Mouse (Mus musculus) E14TG2a.4 (cell line): ENCODE data around the gene Vrk3.

Experiments used
- CTCF ChIP-seq: conservative IDR thresholded peaks from 2 replicates; pipeline ENCODE4 v1.5.1; 2014; ENCODE audit warnings: low read length
- POU5F1 ChIP-seq: IDR thresholded peaks from 2 replicates; pipeline ENCODE4 v1.6.1; 2014; ENCODE audit warnings: low read length, borderline replicate concordance

- TF ChIP-seq CTCF (no peak), POU5F1 (no peak)
These were observed 41.9 kb downstream of the Vrk3 start for GRCm38 (mm10) chr7:44790066-44790465.
